10 mouse cellular contexts compared by ENCODE assay signal in genomic region chr9:110683574-110684099, GRCm38 (mm10). TPM values are rescaled to one million over a fixed set of nuclear protein-coding genes. Genes with fewer than 3 reads are reported as not detected.
DNase-seq lines count a peak whose midpoint lies in the region; ATAC-seq lines count a peak whose summit lies in the region.
"Had no signal": no experiment of that assay in that cellular context is flagged by ENCODE, and none has a peak within 500 bp of the region (broad histone marks: within the 10 kb centered on the region; RNA-seq: fewer than 3 reads in every experiment).

No protein-coding gene starts in this region.

- H3K9me3 ChIP-seq in limb, embryonic 12.5 days = no peaks in the 10 kb centered on the region
- H3K9me3 ChIP-seq in limb, embryonic 10.5 days (replicated peaks) = no peaks in the 10 kb centered on the region
- H3K9me3 ChIP-seq in hindbrain, embryonic 16.5 days (ENCODE audit: control insufficient read depth, low read length) = no peaks in the 10 kb centered on the region
- H3K9me3 ChIP-seq in stomach, embryonic 14.5 days (ENCODE audit: control insufficient read depth, low read depth, low read length) = no peaks in the 10 kb centered on the region
- H3K9me3 ChIP-seq: neural tube, embryonic 12.5 days had no signal

- no peak overlapping the region for H3K4me3 ChIP-seq in limb, embryonic 12.5 days (replicated peaks)
- H3K4me3 ChIP-seq in limb, embryonic 10.5 days = no peak overlapping the region
- H3K4me3 ChIP-seq in hindbrain, embryonic 16.5 days (ENCODE audit: low read length) = no peak overlapping the region
- no peak overlapping the region for H3K4me3 ChIP-seq in stomach, embryonic 14.5 days (ENCODE audit: low read depth, low read length)
- H3K4me3 ChIP-seq: neural tube, embryonic 12.5 days had no signal

- 0 out of 2 replicates have a peak overlapping the region, but pooled peaks have one; percentile 45 for H3K27ac ChIP-seq in limb, embryonic 12.5 days
- H3K27ac ChIP-seq in limb, embryonic 10.5 days = no peak overlapping the region
- peak overlapping the region; percentile 74 for H3K27ac ChIP-seq in hindbrain, embryonic 16.5 days (ENCODE audit: low read depth, low read length)
- H3K27ac ChIP-seq in stomach, embryonic 14.5 days (ENCODE audit: low read length) = peak overlapping the region; percentile 95
- H3K27ac ChIP-seq: neural tube, embryonic 12.5 days had no signal

- peaks cover 26% of the 10 kb centered on the region for H3K4me1 ChIP-seq in limb, embryonic 12.5 days (replicated peaks)
- peaks cover 27% of the 10 kb centered on the region for H3K4me1 ChIP-seq in limb, embryonic 10.5 days
- peaks cover 41% of the 10 kb centered on the region for H3K4me1 ChIP-seq in hindbrain, embryonic 16.5 days (ENCODE audit: control insufficient read depth, insufficient read depth, low read depth, low read length)
- H3K4me1 ChIP-seq in stomach, embryonic 14.5 days (ENCODE audit: control insufficient read depth, insufficient read depth, low read length) = peaks cover 36% of the 10 kb centered on the region

- ATAC-seq in limb, embryonic 12.5 days (ENCODE audit: insufficient number of reproducible peaks, insufficient read depth, low FRiP score, low TSS enrichment, low read depth) = no peak
- peak; percentile 19; the same call in 1 of the 2 replicates for ATAC-seq in hindbrain, embryonic 16.5 days
- ATAC-seq in stomach, embryonic 14.5 days (ENCODE audit: insufficient number of reproducible peaks, insufficient read depth, low FRiP score, low read depth) = 0 out of 2 replicates have a peak, but pooled peaks have one; percentile 2

- no peaks in the 10 kb centered on the region for H3K27me3 ChIP-seq in limb, embryonic 12.5 days
- no peaks in the 10 kb centered on the region for H3K27me3 ChIP-seq in limb, embryonic 10.5 days (ENCODE audit: low read depth, poor library complexity, severe bottlenecking)
- no peaks in the 10 kb centered on the region for H3K27me3 ChIP-seq in hindbrain, embryonic 16.5 days (replicated peaks; ENCODE audit: control insufficient read depth, insufficient read depth, low read length)
- H3K27me3 ChIP-seq in stomach, embryonic 14.5 days (ENCODE audit: control insufficient read depth, insufficient read depth, low read length) = no peaks in the 10 kb centered on the region
- H3K27me3 ChIP-seq: neural tube, embryonic 12.5 days had no signal

- H3K4me2 ChIP-seq in limb, embryonic 12.5 days = no peak overlapping the region
- no peak overlapping the region for H3K4me2 ChIP-seq in hindbrain, embryonic 16.5 days (ENCODE audit: low read length)
- no peak overlapping the region for H3K4me2 ChIP-seq in stomach, embryonic 14.5 days (replicated peaks; ENCODE audit: low read depth, low read length)
- H3K4me2 ChIP-seq: neural tube, embryonic 12.5 days had no signal

- no peak overlapping the region for H3K9ac ChIP-seq in limb, embryonic 12.5 days (replicated peaks)
- H3K9ac ChIP-seq in hindbrain, embryonic 16.5 days (ENCODE audit: low read depth, low read length) = no peak overlapping the region
- H3K9ac ChIP-seq in stomach, embryonic 14.5 days (replicated peaks; ENCODE audit: low read depth, low read length) = no peak overlapping the region
- H3K9ac ChIP-seq: neural tube, embryonic 12.5 days had no signal

- H3K36me3 ChIP-seq in limb, embryonic 12.5 days = no peaks in the 10 kb centered on the region
- H3K36me3 ChIP-seq in limb, embryonic 10.5 days = peaks cover 14% of the 10 kb centered on the region; the same call in 1 of the 2 replicates
- H3K36me3 ChIP-seq in hindbrain, embryonic 16.5 days (ENCODE audit: control insufficient read depth, insufficient read depth, low read length) = no peaks in the 10 kb centered on the region
- H3K36me3 ChIP-seq in stomach, embryonic 14.5 days (ENCODE audit: control insufficient read depth, insufficient read depth, low read length) = no peaks in the 10 kb centered on the region
- H3K36me3 ChIP-seq: neural tube, embryonic 12.5 days had no signal

- 80% methylated on average over 4 of the region's 4 CpGs for WGBS in limb, embryonic 12.5 days
- 71% methylated on average over 4 of the region's 4 CpGs for WGBS in limb, embryonic 10.5 days
- 48% methylated on average over 4 of the region's 4 CpGs for WGBS in hindbrain, embryonic 16.5 days
- 51% methylated on average over 4 of the region's 4 CpGs for WGBS in stomach, embryonic 14.5 days

- no peak for DNase-seq in limb, embryonic 10.5 days (ENCODE audit: low spot score)
- DNase-seq in lung, adult 18-20 months = peak; percentile 70 to 85
- DNase-seq in thymus, postnatal 14 days = no peak
- DNase-seq in gastrocnemius, postnatal 4 days (ENCODE audit: low spot score in 2 of 2) = no peak
- DNase-seq in thymus, postnatal 10 days (ENCODE audit: low spot score in 2 of 2) = no peak

RNA-seq across cellular contexts. Expression of gene Ccdc12, which starts 27.3 kb away (rescaled TPM):
- 126 and 133 TPM in 2 replicates for polyA plus RNA-seq in limb, embryonic 12.5 days (2016; fragmentation: Nextera tagmentation; extraction: Ambion mirVana)
- 164 and 175 TPM in 2 replicates for polyA plus RNA-seq in limb, embryonic 10.5 days (2016; fragmentation: Nextera tagmentation; extraction: Ambion mirVana)
- 88.5 and 101 TPM in 2 replicates for polyA plus RNA-seq in hindbrain, embryonic 16.5 days (2015; fragmentation: Nextera tagmentation; extraction: Ambion mirVana)
- polyA plus RNA-seq in stomach, embryonic 14.5 days (2014; fragmentation: Nextera tagmentation; extraction: Ambion mirVana) = 138 TPM in 2 replicates
- 10 to 100 TPM; 57.0 to 57.9 TPM for total RNA-seq in gastrocnemius, postnatal 4 days (2021)

RNA-seq across cellular contexts. Expression of gene Nbeal2, which starts 29.7 kb away (rescaled TPM):
- polyA plus RNA-seq in limb, embryonic 12.5 days (2016; fragmentation: Nextera tagmentation; extraction: Ambion mirVana) = 1.1 and 1.6 TPM in 2 replicates
- polyA plus RNA-seq in limb, embryonic 10.5 days (2016; fragmentation: Nextera tagmentation; extraction: Ambion mirVana) = 0.73 and 0.76 TPM in 2 replicates
- polyA plus RNA-seq in hindbrain, embryonic 16.5 days (2015; fragmentation: Nextera tagmentation; extraction: Ambion mirVana) = 3.2 and 4.8 TPM in 2 replicates
- 4.3 and 4.5 TPM in 2 replicates for polyA plus RNA-seq in stomach, embryonic 14.5 days (2014; fragmentation: Nextera tagmentation; extraction: Ambion mirVana)
- 1 to 10 TPM; 3.1 to 3.4 TPM for total RNA-seq in gastrocnemius, postnatal 4 days (2021)

RNA-seq across cellular contexts. Expression of gene Myl3, which starts 58.0 kb away (rescaled TPM):
- polyA plus RNA-seq in limb, embryonic 12.5 days (2016; fragmentation: Nextera tagmentation; extraction: Ambion mirVana) = 1.6 and 2.6 TPM in 2 replicates
- polyA plus RNA-seq in limb, embryonic 10.5 days (2016; fragmentation: Nextera tagmentation; extraction: Ambion mirVana) = 1.7 and 3.5 TPM in 2 replicates
- polyA plus RNA-seq in hindbrain, embryonic 16.5 days (2015; fragmentation: Nextera tagmentation; extraction: Ambion mirVana) = 1.1 and 2.3 TPM in 2 replicates
- 0.72 and 1.0 TPM in 2 replicates for polyA plus RNA-seq in stomach, embryonic 14.5 days (2014; fragmentation: Nextera tagmentation; extraction: Ambion mirVana)
- total RNA-seq in gastrocnemius, postnatal 4 days (2021) = 100 to 1,000 TPM; 322 to 324 TPM
- total RNA-seq: MEL had no signal

RNA-seq across cellular contexts. Expression of gene Nradd, which starts 59.4 kb away (rescaled TPM):
- polyA plus RNA-seq in limb, embryonic 12.5 days (2016; fragmentation: Nextera tagmentation; extraction: Ambion mirVana) = 62.7 and 67.1 TPM in 2 replicates
- polyA plus RNA-seq in limb, embryonic 10.5 days (2016; fragmentation: Nextera tagmentation; extraction: Ambion mirVana) = 52.8 and 60.6 TPM in 2 replicates
- polyA plus RNA-seq in hindbrain, embryonic 16.5 days (2015; fragmentation: Nextera tagmentation; extraction: Ambion mirVana) = 25.8 and 30.1 TPM in 2 replicates
- polyA plus RNA-seq in stomach, embryonic 14.5 days (2014; fragmentation: Nextera tagmentation; extraction: Ambion mirVana) = 17.6 and 19.4 TPM in 2 replicates
- total RNA-seq in gastrocnemius, postnatal 4 days (2021) = 1 to 10 TPM; 4.0 to 4.3 TPM

Comparison
In these comparisons a context has a peak if more than half of its experiments do, and no peak if none do; other contexts are left out.
1. DNase-seq: peak in lung, adult 18-20 months (2 of 2); none in limb, embryonic 10.5 days (single experiment), thymus, postnatal 14 days (single experiment), gastrocnemius, postnatal 4 days (0 of 2) and thymus, postnatal 10 days (0 of 2).